Mouse (Mus musculus) liver, embryonic 14.5 days (tissue): ENCODE data around the gene St3gal6.
A peak's percentile ranks its signal among the peaks of the same experiment; 100 is the strongest.

Experiments used
- CTCF ChIP-seq: IDR thresholded peaks from 2 replicates; pipeline ENCODE4 v1.5.1; 2016; ENCODE audit warnings: antibody characterized with exemption, low read depth, control low read depth
- EP300 ChIP-seq: IDR thresholded peaks from 2 replicates; pipeline ENCODE4 v1.6.1; 2016; ENCODE audit warnings: antibody characterized with exemption, low read depth

DNA sequence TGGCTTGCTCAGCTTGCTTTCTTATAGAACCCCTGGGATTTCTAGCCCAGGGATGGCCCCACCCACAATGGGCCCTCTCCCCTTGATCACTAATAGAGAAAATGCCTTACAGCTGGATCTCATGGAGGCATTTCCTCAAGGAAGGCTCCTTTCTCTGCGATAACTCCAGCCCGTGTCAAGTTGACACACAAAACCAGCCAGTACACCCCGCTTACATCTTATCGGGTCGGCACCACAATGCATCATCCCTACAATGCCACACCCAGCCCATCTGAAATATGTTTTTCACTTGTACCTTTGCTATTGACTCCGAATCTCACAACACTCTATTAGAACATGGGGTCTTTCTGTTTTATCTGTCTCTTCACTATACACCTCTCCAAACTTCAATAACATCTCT is 3.6 kb downstream of the St3gal6 start:
- no peak for TF ChIP-seq CTCF
- 0 out of 2 replicates have a peak, but pooled peaks have one; percentile 30 for TF ChIP-seq EP300
